Mouse (Mus musculus) erythroblast, embryonic 14.5 days (primary cell): Measurements from ENCODE around the gene Nectin2.

ENCODE experiments used
- GATA1 ChIP-seq: IDR thresholded peaks from 2 replicates; pipeline ENCODE4 v1.6.1; 2012; ENCODE audit warnings: low read length, inconsistent platforms, mixed read lengths
- TAL1 ChIP-seq: IDR thresholded peaks from 3 replicates; pipeline ENCODE4 v1.6.1; 2012; ENCODE audit warnings: low read length, inconsistent platforms, mixed read lengths

DNA sequence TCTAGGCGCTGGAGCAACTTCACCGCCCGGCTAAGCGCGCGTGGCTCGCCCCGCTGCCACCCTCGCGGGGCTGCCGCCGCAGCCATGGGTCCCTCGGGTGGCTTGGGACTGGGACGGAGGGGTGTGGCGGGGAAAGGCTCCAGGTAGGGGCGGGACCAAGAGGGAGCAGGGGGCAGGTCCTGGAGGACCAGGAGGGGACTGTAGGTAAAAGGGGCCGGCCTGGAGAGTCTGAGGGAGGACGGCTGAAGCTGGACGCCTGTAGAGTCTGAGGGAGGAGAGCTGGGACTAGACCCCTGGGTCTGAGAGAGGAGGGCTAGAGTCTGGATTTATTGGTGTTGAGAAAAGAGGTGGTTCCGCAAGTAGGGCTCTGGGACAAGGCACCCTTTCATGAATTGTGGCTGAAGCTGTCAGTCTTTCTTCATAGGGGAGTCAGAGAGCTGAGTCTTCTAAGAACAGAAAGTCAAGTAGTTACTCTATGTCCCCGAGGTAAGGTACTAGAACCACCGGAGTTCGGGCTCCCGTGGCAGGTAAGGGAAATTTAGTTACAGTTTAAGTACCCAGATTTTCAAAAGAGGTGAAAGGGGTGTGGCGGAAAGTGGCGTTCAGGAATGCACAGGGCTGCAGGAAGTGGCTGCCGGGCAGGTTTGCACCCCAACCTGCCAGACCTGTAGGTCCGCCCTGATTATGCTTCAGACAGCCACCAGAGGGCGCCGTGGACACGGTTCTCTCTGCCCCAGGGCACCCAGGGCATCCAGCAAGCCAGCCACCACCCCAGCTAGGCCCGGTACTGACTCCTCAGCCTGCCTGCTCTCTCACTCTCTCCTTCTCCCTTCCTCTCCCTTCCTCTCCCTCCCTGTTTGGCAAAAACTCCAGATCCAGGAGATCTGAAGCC lies 46.7 kb upstream of the Nectin2 start, which contains the start of gene Cblc:
- TF ChIP-seq GATA1 (no peak), TAL1 (no peak)
